Mouse (Mus musculus): ENCODE results near the gene Rxra.

DNA sequence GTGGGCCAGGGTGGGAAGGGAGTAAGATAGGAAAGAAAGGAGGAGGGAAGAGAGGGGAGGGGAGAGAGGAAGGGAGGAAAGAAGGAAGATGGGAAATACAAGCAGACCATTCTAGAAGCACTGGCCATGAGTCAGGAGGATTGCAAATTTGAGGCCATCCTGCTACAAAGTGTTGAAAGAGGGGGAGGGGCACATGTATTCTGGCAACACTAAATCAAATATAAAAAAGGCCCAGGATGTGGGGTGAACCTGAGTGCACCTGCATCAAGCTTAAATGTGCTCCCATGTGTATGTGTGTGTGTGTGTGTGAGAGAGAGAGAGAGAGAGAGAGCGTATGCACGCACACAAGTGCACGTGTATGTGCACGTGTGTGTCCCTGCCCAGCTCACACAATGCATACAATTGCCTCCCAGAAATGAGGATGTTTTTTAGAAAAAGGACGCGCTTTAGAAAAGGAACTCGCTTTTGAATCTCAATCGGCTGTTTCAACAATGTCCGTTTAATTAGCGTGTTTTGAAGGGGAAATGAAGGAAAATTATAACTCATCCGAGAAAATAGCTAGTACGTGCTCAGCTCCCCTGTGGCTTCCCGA is 41.0 kb upstream of the Rxra start:
- no peak for TF ChIP-seq CTCF (IDR thresholded peaks at IDR 0.05; ENCODE audit: low read depth, low read length)
- no peak for TF ChIP-seq GATA1 (IDR thresholded peaks at IDR 0.05; ENCODE audit: borderline replicate concordance, low read length)
- TF ChIP-seq TAL1 (conservative IDR thresholded peaks at IDR 0.05; ENCODE audit: low read depth, low read length), result no peak
